Mouse (Mus musculus) CD8-positive naive resting alpha-beta T cell, adult 2 months (primary cell): ENCODE measurements around the gene Igfbp5.

Experiments
- DNase-seq, 2 experiments: peaks; one replicate each; pipeline ENCODE4 v3.0.0; 2022; ENCODE audit warnings: low read depth in 2 of 2, low spot score in 2 of 2

Gene Igfbp5

DNA sequence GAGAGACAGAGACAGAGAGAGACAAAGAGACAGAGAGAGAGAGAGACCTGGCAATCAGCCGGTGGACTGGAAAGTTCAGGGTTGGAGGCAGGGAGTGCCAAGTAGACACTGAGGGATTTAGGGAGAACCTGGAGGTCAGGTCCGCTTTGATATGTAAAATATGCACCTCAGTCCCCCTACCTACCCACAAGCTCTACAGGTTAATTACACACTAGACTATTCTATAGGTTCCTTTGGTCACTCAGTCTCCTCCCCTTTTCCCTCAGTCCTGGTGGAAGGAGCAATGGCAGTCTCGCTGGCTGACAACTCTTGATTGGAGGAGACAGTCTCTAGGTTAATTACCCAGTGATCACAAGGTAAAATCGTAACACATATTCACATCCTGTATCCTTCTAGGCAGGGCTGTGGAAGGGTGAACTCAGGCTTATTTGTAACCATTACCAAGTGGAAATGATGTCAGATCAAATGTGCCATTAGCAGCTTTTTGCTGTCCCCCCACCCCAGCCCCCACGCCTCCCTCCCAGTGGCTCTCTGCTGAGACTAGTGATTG is 61.5 kb downstream of the Igfbp5 start:
- no peak for DNase-seq

DNA sequence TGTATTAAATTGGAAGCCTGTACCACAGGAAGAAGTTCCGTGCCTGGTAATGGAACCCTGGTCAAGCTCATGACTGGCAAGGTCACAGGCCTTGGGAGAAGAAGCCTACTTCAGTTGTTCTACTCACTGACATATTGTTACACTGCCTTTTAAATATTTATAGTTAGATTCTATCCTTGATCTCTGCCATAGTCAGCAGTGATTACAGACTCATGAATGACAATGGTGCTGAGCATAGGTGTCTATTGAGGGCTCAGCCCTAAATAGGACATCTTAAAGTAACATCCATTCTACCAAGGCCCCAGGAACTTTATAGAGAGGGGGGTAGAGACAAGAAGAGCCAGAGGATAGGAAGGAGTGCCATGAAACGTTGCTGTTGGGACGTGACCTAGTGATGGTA is 63.6 kb downstream of the Igfbp5 start:
- no peak for DNase-seq

DNA sequence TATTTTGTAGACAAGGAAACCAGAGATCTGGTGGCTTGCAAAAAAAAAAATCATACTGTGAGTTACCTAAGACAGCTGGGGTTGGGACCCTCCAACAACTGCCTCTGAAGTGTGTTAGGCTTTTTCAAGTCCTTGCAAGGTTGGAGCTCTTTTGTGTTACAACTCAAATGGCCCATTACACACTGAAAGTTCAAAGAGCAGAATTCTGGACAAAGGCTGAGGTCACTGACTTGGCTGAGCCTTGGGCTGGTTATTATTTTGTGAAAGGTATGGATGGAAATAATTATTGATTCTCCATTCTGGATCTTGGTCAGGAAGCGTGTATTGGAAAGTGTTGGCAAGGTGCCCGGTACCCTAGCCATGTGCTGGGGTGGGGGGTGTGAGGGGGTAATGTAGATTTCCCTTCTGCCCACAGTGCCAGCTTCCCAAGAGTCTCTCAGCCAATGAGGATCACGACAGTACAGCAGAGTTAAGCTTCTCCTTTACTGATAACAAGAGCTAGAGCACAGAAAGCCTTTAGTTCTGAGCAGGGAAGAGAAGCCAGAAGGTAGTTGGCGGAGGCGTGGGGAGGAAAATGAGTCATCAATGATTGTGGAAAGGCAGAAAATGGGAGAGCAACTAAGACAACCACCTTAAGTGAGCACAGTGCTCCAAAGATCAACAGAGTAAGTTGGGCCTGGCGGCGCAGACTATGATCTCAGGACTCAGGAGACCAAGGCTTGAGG is 64.6 kb downstream of the Igfbp5 start:
- no peak for DNase-seq

DNA sequence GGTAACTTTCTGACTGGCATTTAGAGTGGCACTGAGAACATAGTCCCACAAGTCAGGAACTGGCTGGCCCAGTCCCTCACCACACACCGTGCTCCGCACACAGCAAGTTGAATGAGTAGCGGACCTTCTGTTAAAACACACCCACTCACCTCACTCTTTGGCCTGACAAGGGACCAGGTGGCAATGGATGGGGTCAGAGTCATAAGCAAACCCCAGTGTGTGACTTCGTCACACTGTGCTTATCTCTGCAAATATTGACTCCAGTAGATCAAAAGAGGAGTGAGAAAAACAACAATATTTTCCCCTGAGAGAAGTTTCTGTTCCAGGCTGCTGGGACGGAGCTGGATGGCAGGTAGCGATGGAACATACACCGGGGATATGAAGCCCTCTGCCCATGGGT is 65.4 kb downstream of the Igfbp5 start:
- DNase-seq = no peak
